Mouse (Mus musculus) heart, embryonic 14.5 days (tissue): Measurements from ENCODE around the gene Mroh8. TPM values are rescaled to one million over a fixed set of nuclear protein-coding genes. Genes with fewer than 3 reads are reported as not detected.
"Not testable (repeated sequence)": the region's sequence is repeated elsewhere in the genome, so short reads cannot be mapped to it uniquely, and the experiment has no call there.

Experiments used
- ATAC-seq: fragments of 200-750 bp; cut with Nextera tagmentation; 2 replicates; pipeline ENCODE4 v1.8.0; 2017; ENCODE audit warnings: low read depth, moderate TSS enrichment; ENCODE audit not compliant: insufficient number of reproducible peaks, insufficient read depth, low FRiP score
- H3K27ac ChIP-seq, 2 experiments: fragments of 200-500 bp in 1 of 2; fragments of 300-500 bp in 1 of 2; sonication (generic) in 1 of 2; replicated peaks in 1 of 2; 2 replicates each; pipeline ENCODE4 v1.5.1; 2012 to 2014; ENCODE audit warnings: low read depth in 2 of 2, low read length in 2 of 2, control low read depth in 1 of 2, mild to moderate bottlenecking in 1 of 2, mixed read lengths in 1 of 2; ENCODE audit not compliant: control insufficient read depth in 1 of 2, insufficient read depth in 1 of 2
- H3K27me3 ChIP-seq: fragments of 300-500 bp; sonication (generic); 2 replicates; pipeline ENCODE4 v1.6.1; 2014; ENCODE audit warnings: mild to moderate bottlenecking, low read length, control low read depth; ENCODE audit not compliant: control insufficient read depth, insufficient read depth
- H3K36me3 ChIP-seq: fragments of 300-500 bp; sonication (generic); 2 replicates; pipeline ENCODE4 v1.6.1; 2014; ENCODE audit warnings: mild to moderate bottlenecking, control low read depth, low read length, mixed read lengths; ENCODE audit not compliant: control insufficient read depth, insufficient read depth
- H3K4me1 ChIP-seq, 2 experiments: fragments of 200-500 bp in 1 of 2; fragments of 300-500 bp in 1 of 2; sonication (generic) in 1 of 2; 2 replicates each; pipeline ENCODE4 v1.6.1; 2012 to 2014; ENCODE audit warnings: low read length in 2 of 2, control low read depth in 1 of 2, mixed read lengths in 1 of 2; ENCODE audit not compliant: control insufficient read depth in 2 of 2, insufficient read depth in 2 of 2
- H3K4me2 ChIP-seq: fragments of 300-500 bp; sonication (generic); 2 replicates; pipeline ENCODE4 v1.6.1; 2014; ENCODE audit warnings: mild to moderate bottlenecking, low read length
- H3K4me3 ChIP-seq, 2 experiments: fragments of 200-500 bp in 1 of 2; fragments of 300-500 bp in 1 of 2; sonication (generic) in 1 of 2; 2 replicates each; pipeline ENCODE4 v1.5.1; 2012 to 2014; ENCODE audit warnings: low read length in 2 of 2, mild to moderate bottlenecking in 2 of 2, control low read depth in 1 of 2, low read depth in 1 of 2, moderate library complexity in 1 of 2; ENCODE audit not compliant: control insufficient read depth in 1 of 2, insufficient read depth in 1 of 2
- H3K9ac ChIP-seq: fragments of 300-500 bp; sonication (generic); 2 replicates; pipeline ENCODE4 v1.6.1; 2014; ENCODE audit warnings: mild to moderate bottlenecking, low read length
- H3K9me3 ChIP-seq: fragments of 300-500 bp; sonication (generic); 2 replicates; pipeline ENCODE4 v1.6.1; 2016; ENCODE audit warnings: low read length, control low read depth; ENCODE audit not compliant: control insufficient read depth
- WGBS: fragments of 180-500 bp; shearing (Covaris S2); extraction: QIAGEN DNeasy Blood & Tissue Kit; methylation state at CpG from one replicate; pipeline ENCODE4 v1.1.7; 2014; 5-methylcytosine and 5-hydroxymethylcytosine counted together
- polyA plus RNA-seq: library from polyadenylated mRNA; unstranded; fragments of >200 nt; fragmentation: Nextera tagmentation; extraction: Ambion mirVana; gene quantifications from 2 replicates; pipeline ENCODE4 v1.2.1, GENCODE M21; 2014

The Mroh8 gene
- polyA plus RNA-seq, 1 experiment from 2014 or later: 0.43 TPM

- WGBS: 63% methylated on average over 6 of the region's 6 CpGs
- no peak for ATAC-seq
- H3K27ac ChIP-seq: no peak overlapping the region
Measured at GRCm38 (mm10) chr2:157170626-157171025, 108.7 kb downstream of the Mroh8 start.

GRCm38 (mm10) chr2:157170166-157170565, 109.2 kb downstream of the Mroh8 start:
- Histone ChIP-seq H3K27ac (no peak overlapping the region), H3K4me1 (peaks cover 2 to 7% of the 10 kb centered on the region in 2 experiments; a peak in 2 of 4 replicates), H3K36me3 (peaks cover 72% of the 10 kb centered on the region), H3K4me2 (no peak overlapping the region), H3K27me3 (no peaks in the 10 kb centered on the region), H3K4me3 (no peak overlapping the region), H3K9me3 (no peaks in the 10 kb centered on the region), H3K9ac (no peak overlapping the region)
- no peak for ATAC-seq
- 31% methylated on average over 5 of the region's 5 CpGs for WGBS

More at GRCm38 (mm10) chr2:157170626-157171025, 108.7 kb downstream of the Mroh8 start:
- Histone ChIP-seq H3K9me3 (no peaks in the 10 kb centered on the region), H3K36me3 (peaks cover 74% of the 10 kb centered on the region), H3K9ac (no peak overlapping the region), H3K4me2 (no peak overlapping the region), H3K4me3 (no peak overlapping the region), H3K4me1 (peaks cover 2 to 7% of the 10 kb centered on the region in 2 experiments; a peak in 2 of 4 replicates), H3K27me3 (no peaks in the 10 kb centered on the region)

GRCm38 (mm10) chr2:157166371-157167080, 112.8 kb downstream of the Mroh8 start:
- H3K36me3 ChIP-seq: peaks cover 70% of the 10 kb centered on the region
- WGBS: 91% methylated on average over 12 of the region's 12 CpGs
- H3K27me3 ChIP-seq: no peaks in the 10 kb centered on the region
- H3K27ac ChIP-seq: no peak overlapping the region
- no peak for ATAC-seq
- H3K4me1 ChIP-seq: peaks cover 2 to 7% of the 10 kb centered on the region in 2 experiments; a peak in 2 of 4 replicates
- no peaks in the 10 kb centered on the region for H3K9me3 ChIP-seq
- no peak overlapping the region for H3K9ac ChIP-seq
- H3K4me3 ChIP-seq: no peak overlapping the region
- H3K4me2 ChIP-seq: no peak overlapping the region

- not testable (repeated sequence) for H3K27me3 ChIP-seq, H3K4me2 ChIP-seq, H3K4me1 ChIP-seq, ATAC-seq, H3K9ac ChIP-seq, H3K4me3 ChIP-seq, H3K9me3 ChIP-seq, H3K27ac ChIP-seq
- H3K36me3 ChIP-seq: peaks cover 77% of the 10 kb centered on the region
Measured at GRCm38 (mm10) chr2:157165312-157166224, 113.8 kb downstream of the Mroh8 start.

- H3K27me3 ChIP-seq: no peaks in the 10 kb centered on the region
- 86% methylated on average over 2 of the region's 2 CpGs for WGBS
- no peaks in the 10 kb centered on the region for H3K4me1 ChIP-seq
- no peak overlapping the region for H3K9ac ChIP-seq
- H3K9me3 ChIP-seq: no peaks in the 10 kb centered on the region
- no peak overlapping the region for H3K4me2 ChIP-seq
- H3K27ac ChIP-seq: no peak overlapping the region
- H3K36me3 ChIP-seq: peaks cover 81% of the 10 kb centered on the region
- no peak for ATAC-seq
- H3K4me3 ChIP-seq: no peak overlapping the region
Measured at GRCm38 (mm10) chr2:157164101-157164500, 115.2 kb downstream of the Mroh8 start.

Other genes starting within 250 kb of the Mroh8 start
- gene Soga1, start 200.3 kb downstream of the Mroh8 start, polyA plus RNA-seq: 4.1 and 5.0 TPM in 2 replicates
- not detected in 2 replicates for gene Tldc2, start 192.5 kb downstream of the Mroh8 start, polyA plus RNA-seq
- 18.3 and 19.6 TPM in 2 replicates for gene Samhd1, start 144.3 kb downstream of the Mroh8 start, polyA plus RNA-seq
- gene Rbl1, start 75.0 kb downstream of the Mroh8 start, polyA plus RNA-seq: 18.2 and 19.9 TPM in 2 replicates
- 165 and 176 TPM in 2 replicates for gene Rpn2, start 532 bp downstream of the Mroh8 start, polyA plus RNA-seq
- gene Ghrh, start 68.0 kb upstream of the Mroh8 start, polyA plus RNA-seq: not detected in 2 replicates
- 30.4 and 36.3 TPM in 2 replicates for gene Manbal, start 88.0 kb upstream of the Mroh8 start, polyA plus RNA-seq
- 4.2 and 6.7 TPM in 2 replicates for gene Src, start 138.9 kb upstream of the Mroh8 start, polyA plus RNA-seq